Mouse (Mus musculus) MEL (cell line): ENCODE measurements around the gene Tgfbi. TPM values are rescaled to one million over a fixed set of nuclear protein-coding genes. Genes with fewer than 3 reads are reported as not detected.

Experiments used
- DNase-seq: peaks from one replicate; pipeline ENCODE4 v3.0.0; 2011; ENCODE audit warnings: low read depth, low spot score
- H3K27ac ChIP-seq: 2 replicates; pipeline ENCODE4 v1.5.1; 2012; ENCODE audit warnings: low read depth, mild to moderate bottlenecking, control low read depth, low read length, moderate library complexity; ENCODE audit not compliant: control insufficient read depth
- H3K27me3 ChIP-seq, 2 experiments: fragments of 150-350 bp in 1 of 2; sonication (generic) in 1 of 2; 2 replicates each; pipeline ENCODE4 v1.6.1; 2012; ENCODE audit warnings: low read length in 2 of 2, mild to moderate bottlenecking in 2 of 2, improper control_type of control experiment in 1 of 2, moderate library complexity in 1 of 2; ENCODE audit not compliant: insufficient read depth in 2 of 2, control insufficient read depth in 1 of 2
- H3K36me3 ChIP-seq, 2 experiments: 2 replicates each; pipeline ENCODE4 v1.6.1; 2012 to 2014; ENCODE audit warnings: low read length in 2 of 2, improper control_type of control experiment in 1 of 2, inconsistent platforms in 1 of 2, mild to moderate bottlenecking in 1 of 2; ENCODE audit not compliant: insufficient read depth in 2 of 2, control insufficient read depth in 1 of 2
- H3K4me1 ChIP-seq, 2 experiments: fragments of 150-350 bp in 1 of 2; sonication (generic) in 1 of 2; 2 replicates each; pipeline ENCODE4 v1.6.1; 2012; ENCODE audit warnings: low read length in 2 of 2, improper control_type of control experiment in 1 of 2, mild to moderate bottlenecking in 1 of 2; ENCODE audit not compliant: insufficient read depth in 2 of 2, control insufficient read depth in 1 of 2
- H3K4me3 ChIP-seq, 2 experiments: fragments of 150-350 bp in 1 of 2; sonication (generic) in 1 of 2; 2 replicates each; pipeline ENCODE4 v1.5.1; 2012; ENCODE audit warnings: low read depth in 2 of 2, low read length in 2 of 2, mild to moderate bottlenecking in 2 of 2, moderate library complexity in 2 of 2, control low read depth in 1 of 2, improper control_type of control experiment in 1 of 2; ENCODE audit not compliant: control insufficient read depth in 1 of 2, insufficient read depth in 1 of 2
- H3K79me2 ChIP-seq: 2 replicates; pipeline ENCODE4 v1.6.1; 2012; ENCODE audit warnings: mild to moderate bottlenecking, low read length, moderate library complexity; ENCODE audit not compliant: control insufficient read depth, poor library complexity, insufficient read depth
- H3K9ac ChIP-seq: 2 replicates; pipeline ENCODE4 v1.6.1; 2012; ENCODE audit warnings: low read depth, mild to moderate bottlenecking, control low read depth, low read length, moderate library complexity; ENCODE audit not compliant: control insufficient read depth, poor library complexity, severe bottlenecking
- H3K9me3 ChIP-seq: fragments of 150-350 bp; sonication (generic); replicated peaks from 2 replicates; pipeline ENCODE4 v1.6.1; 2012; ENCODE audit warnings: mild to moderate bottlenecking, low read length, improper control_type of control experiment, moderate library complexity; ENCODE audit not compliant: insufficient read depth
- CHD2 ChIP-seq: IDR thresholded peaks from 2 replicates; pipeline ENCODE4 v1.6.1; 2011; ENCODE audit warnings: low read length, improper control_type of control experiment
- CTCF ChIP-seq, 3 experiments: IDR thresholded peaks in 2 of 3; conservative IDR thresholded peaks in 1 of 3; 2 replicates each; pipeline ENCODE4 v1.5.1; 2011 to 2012; ENCODE audit warnings: low read length in 3 of 3, low read depth in 2 of 3, mild to moderate bottlenecking in 2 of 3, improper control_type of control experiment in 1 of 3, inconsistent platforms in 1 of 3, mixed read lengths in 1 of 3, moderate library complexity in 1 of 3; ENCODE audit not compliant: control insufficient read depth in 1 of 3, insufficient read depth in 1 of 3, poor library complexity in 1 of 3, severe bottlenecking in 1 of 3
- GATA1 ChIP-seq: IDR thresholded peaks from 2 replicates; pipeline ENCODE4 v1.6.1; 2011; ENCODE audit warnings: low read depth, low read length, improper control_type of control experiment
- HCFC1 ChIP-seq: IDR thresholded peaks from 2 replicates; pipeline ENCODE4 v1.6.1; 2012; ENCODE audit warnings: low read depth, mild to moderate bottlenecking, inconsistent platforms, low read length, improper control_type of control experiment, moderate library complexity
- JUND ChIP-seq: IDR thresholded peaks from 2 replicates; pipeline ENCODE4 v1.6.1; 2011; ENCODE audit warnings: low read depth, mild to moderate bottlenecking, improper control_type of control experiment, low read length
- KAT2A ChIP-seq: conservative IDR thresholded peaks from 2 replicates; pipeline ENCODE4 v1.6.1; 2012; ENCODE audit warnings: low read depth, low read length, improper control_type of control experiment, inconsistent platforms
- MAFK ChIP-seq: IDR thresholded peaks from 2 replicates; pipeline ENCODE4 v1.6.1; 2011; ENCODE audit warnings: low read depth, mild to moderate bottlenecking, low read length, improper control_type of control experiment, borderline replicate concordance
- MAX ChIP-seq: IDR thresholded peaks from 2 replicates; pipeline ENCODE4 v1.6.1; 2011; ENCODE audit warnings: low read length, improper control_type of control experiment
- MAZ ChIP-seq: IDR thresholded peaks from 2 replicates; pipeline ENCODE4 v1.6.1; 2012; ENCODE audit warnings: low read depth, mild to moderate bottlenecking, inconsistent platforms, low read length, improper control_type of control experiment
- MEF2A ChIP-seq: IDR thresholded peaks from 2 replicates; pipeline ENCODE4 v1.6.1; 2014; ENCODE audit warnings: low read depth, mild to moderate bottlenecking, inconsistent platforms, low read length, improper control_type of control experiment; ENCODE audit not compliant: poor library complexity, insufficient replicate concordance, severe bottlenecking; ENCODE audit errors: extremely low read depth
- NRF1 ChIP-seq: IDR thresholded peaks from 2 replicates; pipeline ENCODE4 v1.6.1; 2014; ENCODE audit warnings: low read depth, mild to moderate bottlenecking, inconsistent platforms, low read length, improper control_type of control experiment, moderate library complexity; ENCODE audit not compliant: poor library complexity, insufficient read depth, severe bottlenecking
- POLR2AphosphoS2 ChIP-seq: IDR thresholded peaks from 2 replicates; pipeline ENCODE4 v1.6.1; 2011; ENCODE audit warnings: low read length, improper control_type of control experiment
- RAD21 ChIP-seq: IDR thresholded peaks from 2 replicates; pipeline ENCODE4 v1.6.1; 2011; ENCODE audit warnings: mild to moderate bottlenecking, low read depth, low read length, improper control_type of control experiment
- SIN3A ChIP-seq: IDR thresholded peaks from 2 replicates; pipeline ENCODE4 v1.6.1; 2012; ENCODE audit warnings: low read length, improper control_type of control experiment, inconsistent platforms
- SMC3 ChIP-seq: IDR thresholded peaks from 2 replicates; pipeline ENCODE4 v1.6.1; 2011; ENCODE audit warnings: low read depth, low read length, improper control_type of control experiment
- TAL1 ChIP-seq: IDR thresholded peaks from 2 replicates; pipeline ENCODE4 v1.6.1; 2012; ENCODE audit warnings: mild to moderate bottlenecking, inconsistent platforms, low read length, moderate library complexity, mixed read lengths
- UBTF ChIP-seq: IDR thresholded peaks from 2 replicates; pipeline ENCODE4 v1.6.1; 2012; ENCODE audit warnings: low read depth, mild to moderate bottlenecking, inconsistent platforms, low read length, improper control_type of control experiment, moderate library complexity, borderline replicate concordance; ENCODE audit not compliant: insufficient read depth
- USF1 ChIP-seq: IDR thresholded peaks from 2 replicates; pipeline ENCODE4 v1.6.1; 2014; ENCODE audit warnings: low read depth, mild to moderate bottlenecking, inconsistent platforms, low read length, improper control_type of control experiment, moderate library complexity
- ZC3H11A ChIP-seq: IDR thresholded peaks from 2 replicates; pipeline ENCODE4 v1.6.1; 2012; ENCODE audit warnings: low read depth, mild to moderate bottlenecking, inconsistent platforms, low read length, improper control_type of control experiment
- ZKSCAN1 ChIP-seq: IDR thresholded peaks from 2 replicates; pipeline ENCODE4 v1.6.1; 2012; ENCODE audit warnings: low read depth, mild to moderate bottlenecking, inconsistent platforms, low read length, improper control_type of control experiment, moderate library complexity
- ZNF384 ChIP-seq: IDR thresholded peaks from 2 replicates; pipeline ENCODE4 v1.6.1; 2012; ENCODE audit warnings: low read depth, mild to moderate bottlenecking, inconsistent platforms, low read length, improper control_type of control experiment
- polyA plus RNA-seq, 2 experiments: library from polyadenylated mRNA; stranded (reverse) in 1 of 2; unstranded in 1 of 2; fragments of >175 nt in 1 of 2; fragments of >200 nt in 1 of 2; gene quantifications; 2 replicates each; pipeline versions ENCODE4 v1.2.1 to v1.2.4; 2012; ENCODE audit warnings: low replicate concordance in 2 of 2, low read depth in 1 of 2; ENCODE audit not compliant: insufficient read length in 2 of 2, insufficient read depth in 1 of 2, missing spikeins in 1 of 2
- total RNA-seq: library from RNA; depleted of rRNA; stranded (reverse); fragments of 300-350 nt; gene quantifications from 2 replicates; pipeline ENCODE4 v1.2.3, GENCODE M21; 2012

The Tgfbi gene
- total and polyA plus RNA-seq, 3 experiments, result not detected

- no peaks in the 10 kb centered on the region for H3K4me1 ChIP-seq
- H3K27ac ChIP-seq, result no peak overlapping the region
- no peak for DNase-seq
Observed at GRCm38 (mm10) chr13:56678826-56679504, 69.6 kb downstream of the Tgfbi start.

GRCm38 (mm10) chr13:56681924-56682323 lies 72.6 kb downstream of the Tgfbi start:
- no peaks in the 10 kb centered on the region for H3K9me3 ChIP-seq
- H3K79me2 ChIP-seq, result no peaks in the 10 kb centered on the region
- H3K4me1 ChIP-seq, result no peaks in the 10 kb centered on the region
- no peak overlapping the region for H3K27ac ChIP-seq
- H3K4me3 ChIP-seq, result no peak overlapping the region
- no peaks in the 10 kb centered on the region for H3K36me3 ChIP-seq
- DNase-seq, result no peak
- no peaks in the 10 kb centered on the region for H3K27me3 ChIP-seq
- no peak for TF ChIP-seq CHD2
- TF ChIP-seq TAL1, result no peak
- no peak for TF ChIP-seq NRF1
- no peak overlapping the region for H3K9ac ChIP-seq

More at GRCm38 (mm10) chr13:56678826-56679504, 69.6 kb downstream of the Tgfbi start:
- TF ChIP-seq UBTF, result no peak
- no peak for TF ChIP-seq MAX
- no peak for TF ChIP-seq POLR2AphosphoS2
- TF ChIP-seq SIN3A, result no peak
- TF ChIP-seq HCFC1, result no peak
- no peak for TF ChIP-seq MAZ
- no peak for TF ChIP-seq ZKSCAN1
- no peak for TF ChIP-seq ZC3H11A
- TF ChIP-seq GATA1, result no peak
- no peak for TF ChIP-seq MAFK
- no peak for TF ChIP-seq JUND
- no peak for TF ChIP-seq USF1
- no peak for TF ChIP-seq SMC3
- no peak for TF ChIP-seq MEF2A
- TF ChIP-seq RAD21, result no peak
- no peak for TF ChIP-seq ZNF384
- TF ChIP-seq CHD2, result no peak
- no peak for TF ChIP-seq CTCF (IDR thresholded peaks at IDR 0.05 in 2 of 3, conservative IDR thresholded peaks at IDR 0.05 in 1 of 3; ENCODE audit: control insufficient read depth in 1 of 3, insufficient read depth in 1 of 3, low read depth in 2 of 3, low read length in 3 of 3, poor library complexity in 1 of 3, severe bottlenecking in 1 of 3)
- TF ChIP-seq KAT2A, result no peak
- Histone ChIP-seq H3K9me3 (no peaks in the 10 kb centered on the region), H3K4me3 (no peak overlapping the region), H3K79me2 (no peaks in the 10 kb centered on the region), H3K27me3 (no peaks in the 10 kb centered on the region), H3K36me3 (no peaks in the 10 kb centered on the region), H3K9ac (no peak overlapping the region)
